Mouse (Mus musculus): ENCODE measurements around the gene Ankra2. TPM values are rescaled to one million over a fixed set of nuclear protein-coding genes. Genes with fewer than 3 reads are reported as not detected.

The Ankra2 gene
- total RNA-seq, 2 experiments from 2014 or later: 29.8 to 30.7 TPM

Other genes with a start within 250 kb of the Ankra2 start
- 1 to 10 TPM; 6.5 to 6.9 TPM for gene Arhgef28, start 56.6 kb upstream of the Ankra2 start, total RNA-seq (2021)
- gene Utp15, start within 50 bp of the Ankra2 start, total RNA-seq (2021): 1 to 10 TPM; 6.8 TPM
- gene Gm21976, start 16.8 kb downstream of the Ankra2 start, total RNA-seq (2021): not detected
- gene Btf3, start 53.9 kb downstream of the Ankra2 start, total RNA-seq (2021): 100 to 1,000 TPM; 201 to 210 TPM
- under 1 TPM in 1 of 2 experiments, not detected in 1; 0.07 TPM for gene Foxd1, start 91.2 kb downstream of the Ankra2 start, total RNA-seq (2021)
- gene Gm10320, start 228.9 kb downstream of the Ankra2 start, total RNA-seq (2021): not detected